Mouse (Mus musculus) testis, postnatal 14 days (tissue): Measurements from ENCODE around the gene Foxo1.

ENCODE experiments used
- DNase-seq: peaks from one replicate; pipeline ENCODE4 v3.0.0; 2021; ENCODE audit warnings: low spot score

Foxo1 gene

GRCm38 (mm10) chr3:52268737-52269513 is 789 bp downstream of the Foxo1 start:
- peak; percentile 67 for DNase-seq

- DNase-seq = peak; percentile 51
Measured at GRCm38 (mm10) chr3:52269514-52270351, 1.6 kb downstream of the Foxo1 start.

- DNase-seq = no peak
Measured at GRCm38 (mm10) chr3:52270511-52270910, 2.4 kb downstream of the Foxo1 start.

GRCm38 (mm10) chr3:52271376-52271775 is 3.2 kb downstream of the Foxo1 start:
- no peak for DNase-seq

GRCm38 (mm10) chr3:52272376-52272865 is 4.3 kb downstream of the Foxo1 start:
- DNase-seq = no peak

- no peak for DNase-seq
Measured at GRCm38 (mm10) chr3:52274475-52274874, 6.3 kb downstream of the Foxo1 start.

GRCm38 (mm10) chr3:52275037-52275555 is 7.0 kb downstream of the Foxo1 start:
- DNase-seq = no peak

GRCm38 (mm10) chr3:52280681-52281080 is 12.5 kb downstream of the Foxo1 start:
- DNase-seq = no peak

- no peak for DNase-seq
Measured at GRCm38 (mm10) chr3:52281882-52282281, 13.7 kb downstream of the Foxo1 start.

GRCm38 (mm10) chr3:52282369-52282768 is 14.2 kb downstream of the Foxo1 start:
- no peak for DNase-seq

GRCm38 (mm10) chr3:52283521-52283920 is 15.4 kb downstream of the Foxo1 start:
- DNase-seq = no peak

GRCm38 (mm10) chr3:52290811-52291210 is 22.7 kb downstream of the Foxo1 start:
- DNase-seq = no peak

- no peak for DNase-seq
Measured at GRCm38 (mm10) chr3:52292498-52292897, 24.4 kb downstream of the Foxo1 start.

- DNase-seq = no peak
Measured at GRCm38 (mm10) chr3:52293946-52294345, 25.8 kb downstream of the Foxo1 start.

- no peak for DNase-seq
Measured at GRCm38 (mm10) chr3:52295688-52296087, 27.6 kb downstream of the Foxo1 start.

- DNase-seq = no peak
Measured at GRCm38 (mm10) chr3:52296224-52296760, 28.2 kb downstream of the Foxo1 start.

GRCm38 (mm10) chr3:52297291-52298018 is 29.3 kb downstream of the Foxo1 start:
- no peak for DNase-seq

GRCm38 (mm10) chr3:52298683-52299082 is 30.5 kb downstream of the Foxo1 start:
- no peak for DNase-seq

- no peak for DNase-seq
Measured at GRCm38 (mm10) chr3:52299376-52299775, 31.2 kb downstream of the Foxo1 start.

- no peak for DNase-seq
Measured at GRCm38 (mm10) chr3:52300517-52300916, 32.4 kb downstream of the Foxo1 start.

- no peak for DNase-seq
Measured at GRCm38 (mm10) chr3:52303301-52303700, 35.2 kb downstream of the Foxo1 start.
